12 mouse cellular contexts compared by ENCODE assay signal in genomic region chr1:155054366-155054965, GRCm38 (mm10). TPM values are rescaled to one million over a fixed set of nuclear protein-coding genes. Genes with fewer than 3 reads are reported as not detected.
DNase-seq lines count a peak whose midpoint lies in the region; ATAC-seq lines count a peak whose summit lies in the region.
"Had no signal": no experiment of that assay in that cellular context is flagged by ENCODE, and none has a peak within 500 bp of the region (broad histone marks: within the 10 kb centered on the region; RNA-seq: fewer than 3 reads in every experiment).

No protein-coding gene starts in this region.

- no peaks in the 10 kb centered on the region for H3K9me3 ChIP-seq in lung, embryonic 16.5 days (ENCODE audit: control insufficient read depth, low read length)
- H3K9me3 ChIP-seq: G1E; lung, embryonic 15.5 days had no signal

- no peak overlapping the region for H3K27ac ChIP-seq in lung, embryonic 16.5 days (ENCODE audit: low read length)
- H3K27ac ChIP-seq: lung, embryonic 15.5 days had no signal

- peaks cover 57% of the 10 kb centered on the region for H3K4me1 ChIP-seq in lung, embryonic 16.5 days (replicated peaks; ENCODE audit: control insufficient read depth, insufficient read depth, low read length)

- no peak overlapping the region for H3K4me2 ChIP-seq in lung, embryonic 16.5 days (ENCODE audit: low read depth, low read length)
- H3K4me2 ChIP-seq: lung, embryonic 15.5 days had no signal

- ATAC-seq in lung, embryonic 16.5 days (ENCODE audit: low read depth): no peak
- 0 out of 2 replicates have a peak, but pooled peaks have one; percentile 24 for ATAC-seq in common myeloid progenitor, adult 5-6 weeks (replicated peaks; ENCODE audit: low read depth, poor library complexity, severe bottlenecking)
- ATAC-seq in granulocyte monocyte progenitor cell, adult 5-6 weeks (replicated peaks; ENCODE audit: poor library complexity, severe bottlenecking): peak; percentile 31
- peak; percentile 29 for ATAC-seq in neutrophil, adult 5-6 weeks (ENCODE audit: extremely low read depth, insufficient number of reproducible peaks, low FRiP score, poor library complexity, severe bottlenecking)
- no peak for ATAC-seq in inflammation-experienced regulatory T-cells, adult 6 months
- ATAC-seq: intestine, postnatal 0 days had no signal

- WGBS in lung, embryonic 16.5 days: 26% methylated on average over 6 of the region's 6 CpGs

- no peaks in the 10 kb centered on the region for H3K36me3 ChIP-seq in lung, embryonic 16.5 days (ENCODE audit: control insufficient read depth, insufficient read depth, low read length)
- H3K36me3 ChIP-seq: G1E; lung, embryonic 15.5 days had no signal

- no peak for DNase-seq in lung, postnatal 4 days
- no peak for DNase-seq in adrenal gland, adult 18-20 months (ENCODE audit: low spot score in 2 of 2)
- DNase-seq: left cerebral cortex, postnatal 4 days; thymus, postnatal 36 days had no signal

- 0 out of 2 replicates have a peak overlapping the region, but pooled peaks have one; percentile 14 for H3K9ac ChIP-seq in lung, embryonic 16.5 days (ENCODE audit: low read length)
- H3K9ac ChIP-seq: lung, embryonic 15.5 days had no signal

- H3K27me3 ChIP-seq in lung, embryonic 16.5 days (ENCODE audit: control insufficient read depth, insufficient read depth, low read depth, low read length): no peaks in the 10 kb centered on the region
- H3K27me3 ChIP-seq: lung, embryonic 15.5 days had no signal

- H3K4me3 ChIP-seq in lung, embryonic 16.5 days (ENCODE audit: low read length): no peak overlapping the region
- H3K4me3 ChIP-seq: lung, embryonic 15.5 days had no signal

RNA-seq across cellular contexts. Expression of gene Ier5, which starts 45.0 kb away (rescaled TPM):
- polyA plus RNA-seq in lung, embryonic 16.5 days (2015; fragmentation: Nextera tagmentation; extraction: Ambion mirVana): 4.3 and 4.5 TPM in 2 replicates
- 10.0 and 14.7 TPM in 2 replicates for total RNA-seq in common myeloid progenitor, adult 5-6 weeks (2017)
- 0.32 and 2.9 TPM in 2 replicates for total RNA-seq in granulocyte monocyte progenitor cell, adult 5-6 weeks (2014; fragmentation: Nextera tagmentation)
- total RNA-seq in granulocyte monocyte progenitor cell, adult 5-6 weeks (2017): 3.2 and 4.4 TPM in 2 replicates
- total RNA-seq in neutrophil, adult 5-6 weeks (2017): 273 and 288 TPM in 2 replicates
- total RNA-seq in adrenal gland, adult 18-20 months (2021): 10 to 100 TPM in 1 of 2 experiments, 1 to 10 TPM in 1; 9.4 to 15.5 TPM
- 10 to 100 TPM in 1 of 3 experiments, 1 to 10 TPM in 2; 6.6 to 12.8 (median 7.5) TPM for polyA plus RNA-seq in inflammation-experienced regulatory T-cells, adult 6 months (2017; shearing (Covaris generic))

Comparison
In these comparisons a context has a peak if more than half of its experiments do, and no peak if none do; other contexts are left out.
1. ATAC-seq: peak in common myeloid progenitor, adult 5-6 weeks (single experiment), granulocyte monocyte progenitor cell, adult 5-6 weeks (single experiment) and neutrophil, adult 5-6 weeks (single experiment); none in lung, embryonic 16.5 days (single experiment) and inflammation-experienced regulatory T-cells, adult 6 months (single experiment).
2. RNA of gene Ier5, which starts 45.0 kb away (total RNA-seq): 273 to 288 TPM in neutrophil, adult 5-6 weeks; 9.4 to 15.5 TPM in adrenal gland, adult 18-20 months, 10.0 to 14.7 TPM in common myeloid progenitor, adult 5-6 weeks and 0.32 to 4.4 TPM in granulocyte monocyte progenitor cell, adult 5-6 weeks; every median in the first group is over 10 times any median in the second.